Mouse (Mus musculus): ENCODE data around the gene Dusp1.

Gene Dusp1

DNA sequence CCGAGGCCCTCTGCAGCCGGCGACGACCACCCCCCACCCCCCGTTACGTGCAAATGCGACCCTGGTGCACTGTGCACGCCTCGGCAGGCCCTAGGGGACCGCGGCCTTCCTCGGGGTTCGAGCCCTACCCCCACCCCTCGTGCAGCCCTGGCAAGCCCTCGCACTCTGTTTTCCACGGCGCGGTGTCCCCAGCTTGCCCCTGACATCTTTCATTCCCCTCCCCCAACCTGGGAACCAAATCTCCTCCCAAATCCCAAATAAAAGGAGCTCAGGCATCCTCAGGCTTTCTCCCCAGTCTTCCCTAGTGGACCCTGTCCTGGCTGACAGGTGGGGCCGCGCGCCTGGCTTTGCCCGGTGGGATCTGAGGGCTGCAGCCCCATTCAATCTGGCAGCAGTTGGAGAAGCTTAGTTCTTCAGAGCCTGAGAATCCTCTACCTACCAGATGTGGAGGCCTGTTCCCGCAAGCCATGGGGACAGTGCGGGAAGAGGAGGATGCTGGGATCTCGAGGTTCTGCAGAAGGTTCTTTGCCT lies at the start of gene Dusp1:
Gene Dusp1 (minus strand): TSS at position 478 of the 531 bp plus-strand sequence.
- DNase-seq (ENCODE audit: low spot score) = no peak

DNA sequence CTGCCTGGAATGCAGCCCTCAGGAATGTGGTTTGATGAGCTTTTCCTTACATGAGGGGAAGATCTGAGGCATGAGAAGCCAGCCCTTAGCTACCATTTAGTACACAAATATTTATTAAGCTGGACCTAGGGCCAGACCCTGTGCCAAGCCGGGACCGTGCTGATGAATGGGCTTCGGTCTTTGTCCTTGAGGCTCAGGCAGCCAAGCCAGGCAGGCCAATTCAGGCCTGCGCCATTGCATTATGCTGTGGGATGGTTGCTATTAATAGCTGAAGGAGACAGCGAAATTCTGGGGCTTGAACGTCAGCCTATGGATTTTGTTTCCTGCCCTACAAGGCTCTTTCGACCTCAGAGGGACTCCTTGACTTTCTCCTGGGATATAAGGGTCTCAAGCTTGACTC lies 49.4 kb upstream of the Dusp1 start:
- DNase-seq (ENCODE audit: low spot score) = no peak

DNA sequence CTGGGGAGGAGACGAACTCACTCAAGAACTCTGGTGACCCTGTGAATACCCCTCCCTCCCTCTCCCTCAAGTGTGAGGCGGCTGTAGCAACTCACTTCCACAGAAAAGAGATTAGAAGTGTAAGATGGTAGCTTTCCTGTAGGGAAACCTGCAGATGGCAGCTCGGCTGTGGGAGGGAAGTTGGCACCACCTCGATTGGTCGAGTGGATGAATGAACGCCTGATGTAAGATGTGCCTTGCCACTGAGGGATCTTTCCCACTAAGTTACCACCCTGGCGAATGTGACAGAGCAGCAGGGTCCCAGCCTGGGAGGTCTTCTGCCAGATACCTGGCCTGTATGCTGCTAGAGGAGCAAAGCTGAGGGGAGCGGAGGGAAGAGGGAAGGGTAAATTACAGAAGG lies 47.9 kb upstream of the Dusp1 start:
- DNase-seq (ENCODE audit: low spot score) = no peak

DNA sequence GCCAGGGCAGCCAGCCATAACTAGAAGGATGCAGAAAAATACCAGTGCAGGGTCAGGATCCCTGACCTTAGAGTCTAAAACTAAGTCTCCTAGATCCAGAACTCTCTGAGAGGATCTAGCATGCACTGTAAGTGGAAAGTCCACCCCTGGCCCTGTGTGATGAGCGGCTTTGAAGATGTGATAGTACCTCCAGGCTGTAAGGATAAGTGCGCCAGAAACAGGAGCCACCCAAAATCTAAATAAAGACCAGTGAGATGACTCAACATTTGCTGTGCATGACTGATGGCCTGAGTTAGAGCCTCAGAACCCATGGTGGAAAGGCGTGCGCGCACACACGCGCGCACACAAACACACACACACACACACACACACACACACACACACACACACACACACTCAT lies 46.9 kb upstream of the Dusp1 start:
- no peak for DNase-seq (ENCODE audit: low spot score)

DNA sequence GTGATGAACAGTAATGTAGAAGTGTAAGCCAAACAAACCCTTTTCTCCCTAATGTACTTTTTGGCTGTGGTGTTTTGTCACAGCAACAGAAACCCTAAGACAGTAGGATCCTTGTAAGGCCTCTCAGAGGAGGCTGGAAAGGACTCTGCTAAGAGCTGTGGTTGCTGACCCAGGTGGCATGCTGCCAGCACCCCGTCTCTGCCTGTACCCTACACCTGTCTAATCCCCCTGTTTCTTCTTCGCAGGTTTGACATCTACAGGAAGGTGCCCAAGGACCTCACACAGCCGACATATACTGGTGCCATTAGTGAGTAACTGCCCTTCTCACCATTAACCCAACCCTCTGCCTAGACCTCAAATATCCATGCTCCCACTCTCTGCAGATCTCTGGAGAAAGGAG lies 46.4 kb upstream of the Dusp1 start:
- no peak for DNase-seq (ENCODE audit: low spot score)

DNA sequence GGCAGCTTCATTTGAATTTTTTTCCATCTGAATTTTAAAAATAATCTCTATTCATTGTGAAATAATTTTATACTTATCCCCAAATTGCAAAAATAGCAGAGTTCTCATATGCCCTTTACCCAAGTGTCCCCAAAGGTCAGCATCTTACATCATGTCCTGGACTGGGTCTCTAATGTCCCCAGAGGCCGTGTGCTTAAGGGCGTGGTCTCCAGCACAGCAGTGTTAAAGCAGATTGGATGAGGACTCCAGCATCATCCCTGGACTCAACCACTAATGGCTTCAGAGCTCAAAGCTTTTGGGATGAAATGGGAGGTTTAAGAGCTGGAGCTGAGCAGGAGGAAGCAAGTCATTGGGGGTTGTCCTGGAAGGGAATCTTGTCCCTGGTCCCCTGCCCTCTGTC lies 44.6 kb upstream of the Dusp1 start:
- DNase-seq (ENCODE audit: low spot score) = no peak

DNA sequence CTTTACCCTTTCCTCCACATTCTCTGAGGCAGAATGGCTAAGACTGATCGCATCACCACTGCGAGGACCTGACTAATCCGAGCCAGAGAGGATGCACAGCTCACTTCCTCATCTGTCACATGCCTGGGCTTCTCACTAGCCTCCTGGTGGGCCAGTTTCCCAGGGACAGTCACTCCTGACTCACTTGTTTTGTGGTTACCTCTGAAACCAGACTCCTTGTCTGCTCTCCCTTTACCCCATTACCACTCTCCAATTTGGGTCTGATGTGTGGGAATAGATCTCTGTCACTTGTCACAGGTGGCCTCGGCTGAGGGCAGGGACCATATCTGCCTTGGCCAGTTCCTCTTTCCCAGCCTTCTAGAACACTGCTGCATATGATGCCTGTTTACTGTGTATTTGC lies 43.7 kb upstream of the Dusp1 start:
- no peak for DNase-seq (ENCODE audit: low spot score)

DNA sequence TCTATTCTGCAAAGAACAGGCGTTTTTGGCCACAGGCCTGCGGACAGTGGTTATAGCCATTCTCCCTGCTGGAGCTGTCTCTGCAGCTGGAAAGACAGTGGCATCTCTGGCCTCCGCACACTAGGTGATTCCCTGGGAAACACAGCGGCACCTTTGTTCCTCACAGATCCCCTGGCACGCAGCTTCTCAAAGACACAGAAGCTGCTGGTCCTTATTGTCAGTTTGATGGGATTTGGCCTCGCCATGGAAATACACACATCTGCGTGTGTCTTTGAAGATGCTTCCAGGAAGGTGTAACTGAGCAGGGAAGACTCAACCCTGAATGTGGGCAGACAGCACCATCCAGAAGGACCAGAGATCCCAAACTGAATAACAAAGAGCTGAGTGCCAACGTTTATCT lies 41.4 kb upstream of the Dusp1 start:
- no peak for DNase-seq (ENCODE audit: low spot score)

DNA sequence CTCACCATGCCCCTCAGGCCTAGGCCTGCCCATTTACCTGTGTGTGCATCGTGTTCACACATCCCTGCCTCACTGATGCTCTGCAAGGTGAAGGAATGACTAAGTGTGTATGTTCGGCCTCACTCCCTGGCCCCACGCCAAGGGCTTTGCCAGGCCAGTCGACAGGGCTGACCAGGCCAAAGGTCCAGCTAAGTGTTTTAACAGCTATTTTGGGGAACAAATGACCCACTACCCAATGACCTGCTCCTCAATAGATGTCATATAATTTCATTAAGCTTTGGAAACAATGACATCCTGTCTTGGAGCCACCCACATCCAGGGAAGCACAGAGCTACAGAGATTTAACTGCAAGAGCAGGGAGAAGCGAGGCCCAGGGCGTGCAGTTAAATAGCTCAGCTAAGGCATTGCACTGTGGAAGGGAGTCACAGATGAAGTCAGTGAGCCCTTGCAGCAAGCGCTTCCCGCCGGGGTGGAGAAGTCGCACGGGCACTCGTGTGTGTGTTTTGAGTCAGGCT lies 40.5 kb upstream of the Dusp1 start:
- no peak for DNase-seq (ENCODE audit: low spot score)

DNA sequence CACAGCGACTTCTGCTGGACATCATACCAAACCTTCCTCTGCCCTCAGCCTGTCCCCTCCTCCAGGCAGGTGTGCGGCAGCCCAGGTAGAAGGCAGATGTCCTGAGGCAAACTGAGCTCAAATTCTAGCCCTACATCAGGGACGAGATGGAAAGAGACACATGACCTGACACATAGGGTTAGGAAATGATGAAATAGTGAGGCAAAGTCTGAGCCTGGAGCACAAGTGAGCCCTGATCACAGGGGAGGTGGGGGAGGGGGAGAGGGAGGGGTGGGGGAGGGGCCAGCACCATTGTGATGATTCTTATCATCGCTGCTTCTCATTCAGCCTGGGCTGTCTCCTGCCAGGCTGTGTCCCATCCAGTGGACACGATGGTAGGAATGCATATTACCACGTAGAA lies 40.0 kb upstream of the Dusp1 start:
- DNase-seq (ENCODE audit: low spot score) = no peak

DNA sequence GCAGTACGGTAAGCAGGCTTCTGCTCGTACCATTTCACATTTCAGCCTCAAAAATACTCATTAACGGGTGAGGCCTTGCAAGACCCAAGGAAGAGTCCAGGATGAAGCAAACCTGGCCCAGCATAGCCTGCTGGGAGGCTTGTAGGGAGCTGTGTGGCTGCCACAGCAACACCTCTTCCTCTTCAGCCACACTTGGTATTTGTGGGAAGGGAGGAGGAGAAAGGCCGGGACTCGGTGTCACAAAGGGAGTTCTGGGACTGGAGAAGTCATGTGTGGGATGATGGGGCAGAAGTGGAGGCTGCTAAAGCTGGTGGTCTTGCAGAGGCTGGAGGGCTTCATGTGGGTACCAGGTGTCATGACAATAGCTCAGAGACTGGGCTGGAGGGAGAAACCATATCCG lies 39.6 kb upstream of the Dusp1 start:
- no peak for DNase-seq (ENCODE audit: low spot score)

DNA sequence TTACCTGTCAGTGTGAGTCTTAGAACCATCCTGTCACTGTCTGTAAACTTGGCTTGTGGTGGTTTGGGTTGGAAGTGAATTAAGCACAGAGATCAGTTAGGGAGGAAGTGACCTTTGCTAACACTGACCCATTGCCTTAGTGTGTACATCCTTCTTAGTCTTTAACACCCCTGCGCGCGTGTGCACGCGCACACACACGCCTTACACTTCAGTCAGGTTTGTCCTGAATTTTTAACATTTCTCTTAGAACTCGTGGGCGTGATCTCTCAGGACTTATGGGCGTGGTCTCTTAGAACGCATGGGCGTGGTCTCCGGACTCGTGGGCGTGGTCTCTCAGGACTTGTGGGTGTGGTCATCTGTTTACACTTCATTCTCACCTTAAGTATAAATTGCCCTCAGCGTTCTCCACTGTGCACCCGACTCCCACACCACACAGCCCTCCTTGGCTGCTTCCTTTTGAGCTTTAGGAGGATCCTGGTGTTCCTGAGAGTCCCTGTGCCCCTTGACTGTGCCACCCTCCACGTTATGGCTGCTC lies 39.1 kb upstream of the Dusp1 start:
- DNase-seq (ENCODE audit: low spot score) = peak; percentile 32

DNA sequence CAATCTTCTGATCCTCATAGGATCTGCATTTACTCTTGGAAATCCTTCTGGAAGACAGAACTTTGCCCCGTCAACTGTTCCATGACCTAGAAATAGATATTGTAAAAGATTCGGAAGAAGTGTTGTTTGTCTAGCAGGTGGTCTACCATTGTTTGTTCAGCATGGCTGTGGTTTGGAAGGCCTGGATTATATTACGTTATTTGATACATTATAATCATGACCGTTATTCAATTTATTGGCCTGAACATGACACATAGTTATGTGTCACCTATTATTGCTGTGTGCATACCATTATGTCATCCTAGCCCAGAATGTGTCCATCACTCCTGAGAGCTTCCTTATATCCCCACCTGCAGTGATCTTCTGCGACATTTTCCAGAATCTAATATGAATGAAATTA lies 36.9 kb upstream of the Dusp1 start:
- DNase-seq (ENCODE audit: low spot score) = no peak

DNA sequence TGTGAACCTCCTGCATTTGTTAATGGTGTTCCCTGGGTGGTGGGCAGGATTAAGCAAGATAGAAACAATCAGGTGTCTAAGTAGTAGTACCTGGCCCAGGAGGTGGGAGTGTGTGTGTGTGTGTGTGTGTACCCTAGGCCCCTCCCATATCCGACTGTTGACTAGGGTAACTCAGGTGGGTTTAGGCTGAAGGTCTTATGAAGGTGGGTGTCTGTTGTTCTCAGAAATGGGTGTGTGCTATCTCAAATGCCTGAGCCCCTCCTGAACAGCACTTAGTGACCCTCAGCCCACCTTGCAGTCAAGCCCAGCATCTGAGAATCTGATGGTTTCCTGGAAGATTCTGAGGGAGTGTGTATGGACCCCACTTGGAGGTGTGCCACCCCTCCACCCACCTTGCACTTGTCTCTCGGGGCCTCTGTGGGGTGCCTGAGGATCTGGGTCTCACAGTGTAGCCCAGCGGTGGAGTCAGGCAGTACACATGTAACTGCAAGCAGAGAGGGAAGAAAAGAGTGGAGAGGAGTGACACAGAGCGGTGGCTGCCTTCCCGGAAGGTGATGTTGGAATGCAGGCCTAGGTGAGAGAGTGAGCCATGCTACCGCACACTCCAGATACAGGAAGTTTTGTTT lies 35.0 kb upstream of the Dusp1 start:
- no peak for DNase-seq (ENCODE audit: low spot score)

DNA sequence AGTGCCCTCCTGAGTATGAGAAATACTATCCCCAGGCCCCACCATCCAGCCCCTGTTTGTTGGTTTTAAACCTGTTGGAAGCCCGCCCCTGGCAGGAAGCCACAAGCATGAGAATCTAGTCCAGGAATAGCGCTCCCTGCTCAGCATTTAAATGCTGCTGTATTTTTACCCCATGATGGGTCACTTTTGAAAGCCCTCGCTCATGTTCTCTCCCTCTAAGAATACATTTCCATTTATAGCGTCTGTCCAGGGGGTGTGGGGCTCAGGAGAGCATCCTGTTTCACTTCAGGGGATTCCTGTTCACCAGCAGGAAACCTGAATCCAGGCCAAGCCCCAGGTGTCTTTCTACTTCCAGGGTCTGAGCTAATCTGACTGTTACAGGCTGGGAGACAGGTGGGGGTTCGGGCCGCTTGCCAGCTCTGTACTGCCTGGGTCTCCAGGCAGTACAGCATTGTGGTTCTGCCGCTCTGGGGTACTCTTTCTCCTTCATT lies 34.3 kb upstream of the Dusp1 start:
- no peak for DNase-seq (ENCODE audit: low spot score)

DNA sequence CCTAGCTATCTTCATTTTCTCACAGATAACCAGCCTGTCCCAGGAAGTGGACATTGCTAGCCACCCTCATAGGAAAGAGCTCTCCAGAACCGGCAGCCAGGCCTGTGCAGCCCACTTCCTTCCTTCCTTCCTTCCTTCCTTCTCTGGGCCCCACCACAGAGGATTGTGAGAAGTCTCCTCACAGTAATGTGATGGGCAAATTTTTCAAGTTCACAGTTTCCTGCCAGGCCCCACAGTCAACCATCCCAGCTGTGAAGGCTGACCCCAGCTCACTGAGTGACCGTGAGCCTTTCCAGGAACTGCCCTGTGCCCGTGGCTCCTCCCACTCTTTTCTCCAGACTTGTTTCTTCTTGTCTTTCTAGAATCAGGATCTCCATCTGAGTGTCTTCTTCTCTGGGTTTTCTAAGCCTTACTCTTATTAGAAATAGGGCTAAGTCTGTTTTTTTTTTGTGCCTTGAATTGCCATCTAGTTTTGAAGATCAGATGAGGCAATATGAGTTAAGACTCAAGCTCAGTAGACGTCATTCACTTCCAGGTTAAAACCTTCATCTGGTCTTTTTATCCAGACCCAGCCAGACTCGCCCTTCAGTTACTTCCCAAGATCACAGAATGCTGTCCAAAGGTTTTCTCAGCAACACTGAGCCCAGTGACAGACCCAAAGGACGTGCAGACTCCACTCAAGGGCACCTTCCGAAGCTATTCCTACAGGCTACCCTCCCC lies 33.7 kb upstream of the Dusp1 start:
- no peak for DNase-seq (ENCODE audit: low spot score)

DNA sequence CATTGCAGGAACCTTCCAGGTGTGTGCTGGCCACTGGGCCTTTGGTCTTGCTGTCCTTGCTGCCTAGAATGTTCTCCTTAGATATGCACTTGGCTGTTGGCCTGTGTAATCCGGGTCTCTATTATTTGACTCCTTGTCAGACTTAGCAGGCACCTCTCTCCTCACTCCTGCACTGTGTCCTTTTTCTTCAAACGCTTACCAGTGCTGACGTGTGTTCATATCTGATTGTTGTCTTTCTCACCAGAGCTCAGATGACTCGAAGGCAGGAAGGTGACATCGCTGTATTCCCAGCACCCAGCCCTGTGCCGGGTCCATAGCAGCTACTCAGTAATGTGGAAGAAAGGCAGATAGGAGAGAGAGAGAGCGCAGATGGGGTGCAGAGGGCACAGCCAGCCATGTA lies 33.0 kb upstream of the Dusp1 start:
- DNase-seq (ENCODE audit: low spot score) = no peak

DNA sequence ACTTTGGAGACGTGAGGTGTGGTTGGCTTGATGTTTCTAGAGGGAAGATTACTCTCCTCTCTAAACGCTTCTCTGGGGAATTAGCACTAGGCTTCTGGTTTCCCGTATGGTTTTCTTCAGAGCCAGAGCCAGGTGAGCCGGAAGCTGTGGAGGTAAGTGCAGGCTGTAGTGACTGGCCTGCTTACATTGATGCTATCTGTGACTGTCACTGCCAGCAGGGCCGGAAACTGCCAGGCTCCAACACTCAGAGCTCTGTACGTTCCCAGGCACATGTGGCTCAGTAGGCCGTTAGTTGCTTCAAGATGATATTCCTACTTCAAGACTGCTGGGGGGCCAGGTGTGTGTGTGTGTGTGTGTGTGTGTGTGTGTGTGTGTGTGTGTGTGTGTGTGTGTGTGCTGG lies 32.2 kb upstream of the Dusp1 start:
- DNase-seq (ENCODE audit: low spot score) = no peak

DNA sequence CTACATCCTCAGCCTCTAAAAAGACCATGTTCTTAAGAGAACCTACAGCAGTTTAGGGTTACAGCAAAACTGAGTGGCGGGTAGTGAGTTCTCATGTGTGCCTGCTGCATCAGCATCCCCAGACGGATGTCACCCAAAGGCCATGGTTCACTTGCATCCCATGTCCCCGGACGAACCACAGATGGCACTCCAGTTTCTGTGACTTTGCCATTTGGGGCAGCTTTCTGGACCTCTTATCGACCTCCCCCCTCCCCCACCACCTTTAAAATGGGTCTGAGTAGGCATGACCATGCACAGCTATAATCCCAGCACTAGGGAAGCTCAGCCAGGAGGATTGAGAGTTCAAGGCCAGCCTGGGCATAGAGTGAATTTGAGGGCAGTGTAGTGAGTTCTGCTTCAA lies 31.3 kb upstream of the Dusp1 start:
- DNase-seq (ENCODE audit: low spot score) = no peak

DNA sequence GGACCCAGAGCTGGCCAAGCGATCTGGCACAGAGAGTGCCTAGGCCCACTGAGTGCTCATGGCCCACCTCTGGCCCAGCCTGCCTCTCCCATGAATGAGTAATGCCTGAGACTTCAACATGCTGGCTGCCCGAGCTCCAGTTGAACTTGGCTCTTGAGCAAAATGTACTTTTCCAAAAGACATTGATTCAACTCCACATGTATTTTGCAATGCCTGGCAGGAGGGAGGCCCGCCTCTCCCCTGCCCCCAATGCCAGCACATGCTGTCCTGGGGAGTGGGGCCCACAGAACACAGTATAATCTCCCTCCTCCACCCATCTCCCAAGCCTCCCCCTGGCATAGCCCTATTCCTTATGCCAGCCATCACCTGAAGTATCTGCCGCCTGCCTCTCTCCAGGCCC lies 30.6 kb upstream of the Dusp1 start:
- DNase-seq (ENCODE audit: low spot score) = no peak

DNA sequence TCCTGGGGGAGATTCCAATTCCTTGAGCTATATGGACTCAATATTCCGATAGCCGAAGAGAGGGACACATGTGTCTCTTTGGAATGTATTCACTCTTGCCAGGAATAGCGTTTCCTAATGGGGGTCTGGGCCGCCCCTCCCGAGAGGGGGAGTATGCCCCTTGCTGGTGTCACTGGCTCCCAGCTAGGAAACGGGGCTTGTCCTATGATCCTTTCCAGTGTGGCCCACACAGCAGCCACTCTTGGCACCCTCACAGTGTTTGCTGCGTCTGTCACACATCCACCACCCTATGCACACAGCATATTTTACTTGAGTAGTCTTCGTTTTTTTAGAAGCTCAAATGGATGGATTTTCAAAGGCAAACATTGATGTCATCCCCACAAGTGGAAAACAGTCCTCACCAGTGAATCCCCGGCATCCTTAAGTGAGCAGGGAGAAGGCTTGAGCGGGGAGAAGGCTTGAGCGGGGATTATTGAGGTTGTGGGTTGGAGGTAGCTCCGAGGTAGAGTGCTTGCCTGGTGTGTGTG lies 26.1 kb upstream of the Dusp1 start:
- DNase-seq (ENCODE audit: low spot score) = no peak

DNA sequence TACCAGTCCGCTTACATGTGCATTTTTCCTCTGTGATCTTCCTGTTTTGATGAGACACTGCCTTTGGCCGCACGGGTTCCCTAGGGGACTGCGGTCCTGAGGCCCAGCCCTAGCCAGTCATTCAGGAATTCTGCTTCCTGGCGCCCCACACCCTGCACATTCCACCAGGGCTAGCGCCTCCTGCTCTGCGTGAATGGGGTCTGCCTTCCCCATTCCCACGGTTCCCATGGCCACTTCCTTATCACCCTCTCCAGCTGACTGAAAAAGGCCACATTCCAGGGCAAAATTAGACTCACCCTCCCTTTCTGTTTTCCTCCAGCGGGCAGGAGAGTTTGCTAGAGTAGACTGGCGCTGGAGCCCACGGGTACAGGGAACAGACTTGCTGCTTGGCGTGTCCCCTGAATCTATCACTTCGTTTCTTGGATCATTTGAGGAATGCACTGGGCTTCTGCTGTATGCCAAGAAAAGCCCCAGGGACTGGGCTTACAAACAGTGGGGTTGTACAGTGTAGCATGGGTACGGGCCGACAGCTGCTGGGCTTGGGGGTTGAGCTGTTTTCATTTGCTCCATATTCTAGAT lies 22.7 kb upstream of the Dusp1 start:
- peak; percentile 68 for DNase-seq (ENCODE audit: low spot score)

DNA sequence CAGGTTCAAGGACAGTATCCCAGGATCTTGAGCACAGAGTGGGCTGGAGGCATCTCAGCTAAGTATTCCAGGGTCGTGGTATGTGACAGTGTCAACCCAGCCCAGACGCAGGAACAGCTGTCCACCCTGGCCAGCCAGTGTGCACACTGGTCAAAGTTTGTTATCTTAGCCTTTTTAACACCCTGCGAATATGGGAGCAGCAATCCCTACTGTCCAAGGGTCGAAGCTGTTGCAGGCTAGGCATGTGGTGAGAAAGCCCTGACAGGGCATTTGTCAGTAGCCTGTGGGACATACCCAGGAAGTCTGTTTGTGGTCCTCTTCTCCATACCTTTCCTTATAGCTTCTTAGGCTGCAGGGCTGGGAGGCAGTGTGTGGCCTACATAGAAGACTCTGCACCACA lies 22.1 kb upstream of the Dusp1 start:
- no peak for DNase-seq (ENCODE audit: low spot score)
